Mouse (Mus musculus) bone marrow macrophage, adult 2 months (primary cell): ENCODE results near the gene Btn2a2.

Experiments
- CTCF ChIP-seq: IDR thresholded peaks from 2 replicates; pipeline ENCODE4 v1.5.1; 2012; ENCODE audit warnings: low read depth, mild to moderate bottlenecking, low read length, moderate library complexity
- POLR2A ChIP-seq: IDR thresholded peaks from 2 replicates; pipeline ENCODE4 v1.6.1; 2012; ENCODE audit warnings: mild to moderate bottlenecking, low read depth, low read length, borderline replicate concordance

- TF ChIP-seq CTCF (no peak), POLR2A (no peak)
Observed at GRCm38 (mm10) chr13:23518295-23518603, 29.6 kb upstream of the Btn2a2 start.
